Comparison of ENCODE assay signal across 25 mouse cellular contexts in the genomic region with DNA sequence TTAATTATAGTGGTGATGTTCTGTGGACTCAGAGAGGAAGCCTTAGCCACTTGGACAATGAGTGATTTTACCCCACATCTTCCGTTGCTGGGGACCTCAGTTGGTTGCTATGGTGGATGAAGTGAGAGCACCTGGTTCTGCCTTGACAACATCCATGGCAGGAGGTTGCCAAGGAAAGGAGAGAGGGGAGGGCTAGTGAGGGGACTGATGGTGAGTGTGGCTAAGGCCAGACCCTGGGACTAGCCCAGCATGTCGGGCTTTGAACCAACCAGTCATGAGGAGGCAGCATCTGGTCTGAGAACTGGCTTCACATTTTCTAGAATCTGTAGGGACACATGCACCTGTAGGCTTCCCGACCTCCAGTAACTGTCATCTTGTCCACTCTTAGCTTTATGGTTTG.
DNase-seq lines count a peak whose midpoint lies in the region; ATAC-seq and TF ChIP-seq lines count a peak whose summit lies in the region.
"Had no signal": no experiment of that assay in that cellular context is flagged by ENCODE, and none has a peak within 500 bp of the region (broad histone marks: within the 10 kb centered on the region; RNA-seq: fewer than 3 reads in every experiment).

No protein-coding gene starts in this region.

- H3K9ac ChIP-seq in hindbrain, embryonic 16.5 days (ENCODE audit: low read depth, low read length) = no peak overlapping the region
- no peak overlapping the region for H3K9ac ChIP-seq in hindbrain, embryonic 12.5 days
- H3K9ac ChIP-seq in midbrain, embryonic 15.5 days = no peak overlapping the region
- H3K9ac ChIP-seq: embryonic facial prominence, embryonic 13.5 days; forebrain, embryonic 12.5 days; hindbrain, embryonic 15.5 days had no signal

- no peaks in the 10 kb centered on the region for H3K27me3 ChIP-seq in hindbrain, embryonic 16.5 days (replicated peaks; ENCODE audit: control insufficient read depth, insufficient read depth, low read length)
- H3K27me3 ChIP-seq in hindbrain, embryonic 12.5 days = no peaks in the 10 kb centered on the region
- H3K27me3 ChIP-seq in midbrain, embryonic 15.5 days (replicated peaks) = no peaks in the 10 kb centered on the region
- H3K27me3 ChIP-seq in midbrain, embryonic 10.5 days (ENCODE audit: low read depth, poor library complexity, severe bottlenecking) = no peaks in the 10 kb centered on the region
- H3K27me3 ChIP-seq in thymus, adult 2 months (ENCODE audit: control insufficient read depth, insufficient read depth, low read length) = no peaks in the 10 kb centered on the region
- H3K27me3 ChIP-seq: embryonic facial prominence, embryonic 13.5 days; hindbrain, embryonic 15.5 days had no signal

- no peak overlapping the region for H3K4me2 ChIP-seq in hindbrain, embryonic 16.5 days (ENCODE audit: low read length)
- no peak overlapping the region for H3K4me2 ChIP-seq in hindbrain, embryonic 12.5 days (replicated peaks)
- H3K4me2 ChIP-seq in midbrain, embryonic 15.5 days = no peak overlapping the region
- H3K4me2 ChIP-seq: embryonic facial prominence, embryonic 13.5 days; forebrain, embryonic 12.5 days; heart, embryonic 11.5 days; hindbrain, embryonic 15.5 days had no signal

- ATAC-seq in hindbrain, embryonic 16.5 days = no peak
- no peak for ATAC-seq in hindbrain, embryonic 12.5 days (ENCODE audit: low FRiP score)
- no peak for ATAC-seq in midbrain, embryonic 15.5 days (replicated peaks)
- ATAC-seq: activated CD4-positive, CD25-positive, alpha-beta regulatory T cell, adult 4 months; forebrain, embryonic 16.5 days had no signal

- H3K27ac ChIP-seq in hindbrain, embryonic 16.5 days (ENCODE audit: low read depth, low read length) = peak overlapping the region; percentile 39; the same call in 1 of the 2 replicates
- H3K27ac ChIP-seq in hindbrain, embryonic 12.5 days = no peak overlapping the region
- H3K27ac ChIP-seq in midbrain, embryonic 15.5 days = 0 out of 2 replicates have a peak overlapping the region, but pooled peaks have one; percentile 5
- H3K27ac ChIP-seq in midbrain, embryonic 10.5 days (replicated peaks) = no peak overlapping the region
- H3K27ac ChIP-seq in thymus, adult 2 months (ENCODE audit: control insufficient read depth, insufficient read depth, low read length) = no peak overlapping the region
- H3K27ac ChIP-seq: embryonic facial prominence, embryonic 10.5 days; embryonic facial prominence, embryonic 13.5 days; forebrain, embryonic 12.5 days; gastrocnemius, adult 2 months; hindbrain, embryonic 15.5 days had no signal

- peaks cover 14% of the 10 kb centered on the region for H3K4me1 ChIP-seq in hindbrain, embryonic 16.5 days (ENCODE audit: control insufficient read depth, insufficient read depth, low read depth, low read length)
- H3K4me1 ChIP-seq in hindbrain, embryonic 12.5 days = peaks cover 6% of the 10 kb centered on the region
- H3K4me1 ChIP-seq in midbrain, embryonic 15.5 days = peaks cover 30% of the 10 kb centered on the region
- peaks cover 10% of the 10 kb centered on the region; the same call in 1 of the 2 replicates for H3K4me1 ChIP-seq in midbrain, embryonic 10.5 days
- no peaks in the 10 kb centered on the region for H3K4me1 ChIP-seq in thymus, adult 2 months (replicated peaks; ENCODE audit: control insufficient read depth, insufficient read depth, low read length)
- H3K4me1 ChIP-seq: embryonic facial prominence, embryonic 10.5 days; embryonic facial prominence, embryonic 13.5 days had no signal

- 74% methylated on average over 3 of the region's 3 CpGs for WGBS in hindbrain, embryonic 16.5 days
- 69% methylated on average over 3 of the region's 3 CpGs for WGBS in hindbrain, embryonic 12.5 days
- WGBS in midbrain, embryonic 15.5 days = 81% methylated on average over 3 of the region's 3 CpGs
- 77% methylated on average over 3 of the region's 3 CpGs for WGBS in midbrain, embryonic 10.5 days
- WGBS in thymus, adult 2 months = 87% methylated on average over 3 of the region's 3 CpGs

- H3K4me3 ChIP-seq in hindbrain, embryonic 16.5 days (ENCODE audit: low read length) = no peak overlapping the region
- no peak overlapping the region for H3K4me3 ChIP-seq in hindbrain, embryonic 12.5 days
- H3K4me3 ChIP-seq in midbrain, embryonic 15.5 days = no peak overlapping the region
- H3K4me3 ChIP-seq in midbrain, embryonic 10.5 days = no peak overlapping the region
- no peak overlapping the region for H3K4me3 ChIP-seq in thymus, adult 2 months (ENCODE audit: control insufficient read depth, insufficient read depth, low read length)
- H3K4me3 ChIP-seq: embryonic facial prominence, embryonic 10.5 days; embryonic facial prominence, embryonic 13.5 days; erythroblast, embryonic 14.5 days; forebrain, embryonic 12.5 days; gastrocnemius, adult 2 months; hindbrain, embryonic 15.5 days had no signal

- no peak for TF ChIP-seq POLR2A in thymus, adult 2 months (IDR thresholded peaks at IDR 0.05; ENCODE audit: control insufficient read depth, extremely low read depth, insufficient read depth, low read length, poor library complexity)

- no peak for TF ChIP-seq CTCF in thymus, adult 2 months (IDR thresholded peaks at IDR 0.05; ENCODE audit: borderline replicate concordance, control insufficient read depth, extremely low read depth, insufficient read depth, low read length, poor library complexity)

- DNase-seq in cerebellum, postnatal 10 days = peak; percentile 53 to 66
- DNase-seq in cerebellum, adult 11-12 months = no peak
- no peak for DNase-seq in midbrain, embryonic 10.5 days (ENCODE audit: low spot score)
- DNase-seq in brain, adult 2 months (ENCODE audit: low read depth, low spot score) = peak; percentile 46
- DNase-seq in thymus, adult 2 months = no peak
- DNase-seq: adrenal gland, adult 8-10 months; adrenal gland, postnatal 25 days; cerebellum, adult 2 months; cerebellum, adult 9-11 months; cerebellum, postnatal 36 days; embryo, embryonic 11 days; gastrocnemius, adult 2 months; gastrocnemius, postnatal 14 days; heart, adult 11 months had no signal

- no peaks in the 10 kb centered on the region for H3K9me3 ChIP-seq in hindbrain, embryonic 16.5 days (ENCODE audit: control insufficient read depth, low read length)
- H3K9me3 ChIP-seq in hindbrain, embryonic 12.5 days (replicated peaks) = no peaks in the 10 kb centered on the region
- H3K9me3 ChIP-seq in midbrain, embryonic 15.5 days = no peaks in the 10 kb centered on the region
- H3K9me3 ChIP-seq in midbrain, embryonic 10.5 days (replicated peaks) = no peaks in the 10 kb centered on the region
- H3K9me3 ChIP-seq: embryonic facial prominence, embryonic 10.5 days; embryonic facial prominence, embryonic 13.5 days; forebrain, embryonic 12.5 days; hindbrain, embryonic 15.5 days had no signal

- H3K36me3 ChIP-seq in hindbrain, embryonic 16.5 days (ENCODE audit: control insufficient read depth, insufficient read depth, low read length) = no peaks in the 10 kb centered on the region
- no peaks in the 10 kb centered on the region for H3K36me3 ChIP-seq in hindbrain, embryonic 12.5 days
- no peaks in the 10 kb centered on the region for H3K36me3 ChIP-seq in midbrain, embryonic 15.5 days (replicated peaks)
- no peaks in the 10 kb centered on the region for H3K36me3 ChIP-seq in midbrain, embryonic 10.5 days
- H3K36me3 ChIP-seq in thymus, adult 2 months (ENCODE audit: control insufficient read depth, insufficient read depth, low read length) = no peaks in the 10 kb centered on the region
- H3K36me3 ChIP-seq: embryonic facial prominence, embryonic 10.5 days; embryonic facial prominence, embryonic 13.5 days; forebrain, embryonic 12.5 days; hindbrain, embryonic 15.5 days had no signal

Comparison
In these comparisons a context has a peak if more than half of its experiments do, and no peak if none do; other contexts are left out.
1. DNase-seq: peak in cerebellum, postnatal 10 days (2 of 2) and brain, adult 2 months (single experiment); none in cerebellum, adult 11-12 months (single experiment), midbrain, embryonic 10.5 days (single experiment) and thymus, adult 2 months (single experiment).
2. H3K27ac ChIP-seq: peak in hindbrain, embryonic 16.5 days (single experiment) and midbrain, embryonic 15.5 days (single experiment); none in hindbrain, embryonic 12.5 days (single experiment), midbrain, embryonic 10.5 days (single experiment) and thymus, adult 2 months (single experiment).